Mouse (Mus musculus) Muller cell, postnatal 12 days (primary cell): Measurements from ENCODE around the gene Olfr169.
"Not testable (repeated sequence)": the region's sequence is repeated elsewhere in the genome, so short reads cannot be mapped to it uniquely, and the experiment has no call there.

ENCODE experiments used
- DNase-seq: peaks from one replicate; pipeline ENCODE4 v3.0.0-alpha.2; 2015; ENCODE audit errors: inconsistent ontology term

The Olfr169 gene

DNA sequence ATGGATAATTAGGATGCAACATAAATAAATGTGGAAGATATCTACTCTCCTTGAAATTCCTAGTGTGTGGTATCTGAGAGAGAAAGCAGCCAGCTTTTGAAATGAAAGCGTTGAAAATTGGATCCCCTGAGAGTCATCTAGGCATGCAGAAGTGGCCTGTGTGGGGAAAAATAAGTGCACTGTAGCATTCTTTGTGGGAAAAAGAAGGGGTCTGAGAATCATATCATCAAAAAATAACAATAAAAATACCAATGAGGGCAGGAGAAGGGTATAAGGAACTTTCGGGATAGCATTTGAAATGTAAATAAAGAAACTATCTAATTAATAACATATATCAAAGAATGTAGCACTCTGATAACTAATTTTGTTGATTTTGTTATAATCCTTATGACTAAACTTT is at the start of gene Olfr169:
Gene Olfr169, minus strand, starts transcription at position 101 of the 400 bp plus-strand sequence.
- not testable (repeated sequence) for DNase-seq

GRCm38 (mm10) chr16:19611782-19612181 is 40.2 kb upstream of the Olfr169 start, which contains the start of gene Olfr170:
Gene Olfr170 (minus strand): TSS chr16:19611882.
- not testable (repeated sequence) for DNase-seq

DNA sequence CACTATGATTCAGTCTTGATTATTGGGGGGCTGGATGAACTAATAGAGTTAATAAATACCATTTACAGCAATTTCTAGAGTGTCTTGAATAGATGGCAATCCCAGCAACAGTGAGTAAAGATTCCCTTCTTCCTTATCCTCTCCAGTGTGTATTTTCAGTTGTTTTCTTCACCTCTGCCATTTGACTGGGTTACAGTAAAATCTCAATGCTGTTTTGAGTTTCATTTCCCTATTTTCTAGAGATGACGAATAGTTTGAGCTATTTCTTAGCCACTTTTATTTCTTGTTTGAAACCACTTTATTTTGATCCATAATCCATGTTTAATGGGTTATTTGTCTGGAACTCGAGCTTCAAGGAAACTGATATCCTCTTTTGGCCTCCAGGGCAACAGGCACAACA is 31.6 kb upstream of the Olfr169 start:
- DNase-seq = no peak

DNA sequence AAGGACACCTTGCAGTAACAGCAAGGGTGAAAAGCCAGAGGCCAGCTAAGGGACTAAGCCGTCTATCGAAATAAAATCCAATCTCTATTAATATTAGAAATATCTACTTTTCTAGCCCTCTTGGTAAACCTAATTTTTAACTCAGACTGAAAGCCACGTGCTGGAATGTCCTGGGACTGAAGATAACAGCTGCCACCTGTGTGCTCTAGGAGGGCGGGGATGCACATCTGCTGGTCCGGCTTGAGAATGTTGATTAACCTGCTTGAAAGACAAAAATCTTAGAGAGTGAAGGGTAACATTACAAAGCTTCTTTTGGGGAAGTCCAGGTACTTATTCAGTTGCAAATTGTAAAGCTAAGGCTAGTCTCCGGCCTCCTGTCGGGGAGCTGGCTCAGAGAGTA is 18.2 kb downstream of the Olfr169 start:
- DNase-seq = not testable (repeated sequence)

GRCm38 (mm10) chr16:19552246-19552645 is 19.4 kb downstream of the Olfr169 start:
- not testable (repeated sequence) for DNase-seq

DNA sequence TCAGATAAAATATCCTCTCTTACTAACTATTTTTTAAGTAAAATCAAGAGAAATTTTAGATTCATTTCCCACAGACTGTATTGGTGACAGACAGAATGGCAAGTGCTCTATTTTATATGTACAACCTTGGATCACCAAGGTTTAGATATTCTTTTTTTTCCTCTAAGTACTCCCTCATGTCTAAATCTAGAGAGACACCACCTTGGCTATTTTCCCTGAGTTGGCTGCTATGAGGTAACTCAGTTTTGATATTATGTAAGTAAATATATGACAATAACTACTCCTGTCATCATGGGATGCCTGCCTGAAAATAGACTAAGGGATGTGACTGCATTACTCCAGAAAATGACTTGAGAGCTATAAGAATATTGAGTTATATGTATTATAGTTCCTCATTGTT is 36.2 kb downstream of the Olfr169 start, which contains the start of gene Olfr168:
Gene Olfr168, minus strand, starts transcription at position 101 of the 400 bp plus-strand sequence.
- no peak for DNase-seq

- DNase-seq = no peak
Measured at GRCm38 (mm10) chr16:19522166-19522565, 49.4 kb downstream of the Olfr169 start, which contains the start of gene Olfr167. Gene Olfr167 (minus strand): TSS chr16:19522266.
